Mouse (Mus musculus): ENCODE measurements around the gene Snx11. TPM values are rescaled to one million over a fixed set of nuclear protein-coding genes. Genes with fewer than 3 reads are reported as not detected.

Gene Snx11
- 43.9 and 51.2 TPM in 2 replicates for polyA plus RNA-seq (2014; fragmentation: Nextera tagmentation; extraction: Ambion mirVana)

DNA sequence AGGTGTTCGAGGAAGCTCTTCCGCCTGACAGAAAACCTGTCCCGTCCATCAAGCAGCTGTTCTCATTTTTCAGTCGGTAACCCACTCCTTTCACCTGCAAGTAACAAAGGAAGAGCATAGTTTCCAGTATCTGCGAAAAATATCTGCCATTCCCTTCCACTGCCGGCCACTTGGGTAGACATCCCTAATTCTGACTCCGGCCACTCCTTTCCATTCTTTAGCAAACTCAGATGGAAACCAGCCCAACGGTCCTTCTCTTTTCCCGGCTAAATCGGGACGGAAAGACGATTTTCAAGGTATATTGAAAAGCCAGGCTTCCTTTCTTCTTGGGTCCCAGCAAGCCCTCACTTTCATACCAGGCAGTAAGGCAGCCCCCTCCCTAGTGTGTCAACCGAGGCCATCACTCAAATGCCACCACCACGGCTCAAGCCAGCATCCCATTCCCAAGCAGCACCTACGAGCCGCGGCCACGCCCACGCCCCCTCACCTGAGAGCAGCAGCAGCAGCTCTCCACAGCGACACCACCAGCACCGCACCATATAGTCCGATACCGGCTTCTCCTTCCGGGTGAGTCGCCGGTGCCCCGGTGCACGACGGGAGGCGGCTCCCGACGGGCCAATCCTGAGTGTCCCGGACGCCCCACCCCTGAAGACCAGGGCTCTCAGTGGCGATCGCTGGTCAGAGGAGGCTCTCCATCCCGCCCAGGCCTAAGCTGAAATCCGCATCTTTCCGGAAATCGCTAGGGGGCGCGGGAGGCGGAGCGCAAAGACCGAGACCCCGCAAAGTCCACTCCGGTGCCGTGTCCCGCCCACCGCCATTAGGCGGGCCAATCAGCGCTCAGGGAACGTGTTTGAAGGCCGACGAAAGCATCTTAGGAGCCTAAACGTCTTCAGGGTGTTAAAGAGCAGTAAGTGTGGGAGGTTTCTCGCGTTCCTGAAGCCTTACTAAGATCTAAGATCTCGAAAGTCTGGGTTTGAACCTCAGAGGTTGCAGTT lies at the start of gene Snx11:
Snx11 (minus strand) TSS at position 592 of the 995 bp plus-strand sequence.
- peak within 1 kb of the TSS; percentile 83 for H3K4me2 ChIP-seq (ENCODE audit: low read depth, low read length)
- H3K9me3 ChIP-seq (ENCODE audit: control insufficient read depth, low read length), result no peaks in the 10 kb centered on the region
- peak; percentile 97 for ATAC-seq (ENCODE audit: low read depth)
- 1% methylated on average over 59 of the region's 59 CpGs for WGBS
- H3K27ac ChIP-seq (ENCODE audit: low read depth, low read length), result peak within 1 kb of the TSS; percentile 81
- H3K4me1 ChIP-seq (ENCODE audit: control insufficient read depth, insufficient read depth, low read length), result peaks cover 23% of the 10 kb centered on the region
- peaks cover 9% of the 10 kb centered on the region for H3K36me3 ChIP-seq (ENCODE audit: control insufficient read depth, insufficient read depth, low read length)
- H3K4me3 ChIP-seq (ENCODE audit: low read depth, low read length), result peak within 1 kb of the TSS; percentile 55
- H3K27me3 ChIP-seq (ENCODE audit: control insufficient read depth, insufficient read depth, low read length), result no peaks in the 10 kb centered on the region
- peak within 1 kb of the TSS; percentile 75 for H3K9ac ChIP-seq (replicated peaks; ENCODE audit: low read depth, low read length)

DNA sequence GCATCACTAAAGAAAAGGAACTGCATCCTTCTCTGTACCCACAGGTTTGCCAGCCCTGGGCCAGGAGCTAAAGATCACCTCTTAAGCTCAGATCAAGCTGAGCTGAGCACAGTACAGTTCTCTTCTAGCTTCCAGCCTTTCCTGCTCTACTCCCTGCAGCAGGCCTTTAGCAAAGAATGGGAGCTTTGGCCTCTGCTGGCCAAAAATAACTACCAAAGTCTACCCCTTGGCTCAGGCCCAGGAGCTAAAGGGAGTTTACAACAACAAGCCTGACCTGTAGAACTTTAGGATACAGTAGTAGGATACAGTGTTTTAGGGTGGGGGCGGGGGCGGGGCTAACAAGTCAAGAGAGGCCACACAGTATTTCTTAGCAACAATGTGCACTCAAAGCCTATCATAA lies 49.1 kb upstream of the Snx11 start:
- H3K9ac ChIP-seq (replicated peaks; ENCODE audit: low read depth, low read length), result peak overlapping the region; percentile 37; the same call in 1 of the 2 replicates
- 0 out of 2 replicates have a peak overlapping the region, but pooled peaks have one; percentile 39 for H3K27ac ChIP-seq (ENCODE audit: low read depth, low read length)
- peaks cover 4% of the 10 kb centered on the region for H3K36me3 ChIP-seq (ENCODE audit: control insufficient read depth, insufficient read depth, low read length)
- H3K4me1 ChIP-seq (ENCODE audit: control insufficient read depth, insufficient read depth, low read length), result peaks cover 64% of the 10 kb centered on the region
- no peak overlapping the region for H3K4me3 ChIP-seq (ENCODE audit: low read depth, low read length)
- WGBS, result 80% methylated on average over 2 of the region's 2 CpGs
- H3K27me3 ChIP-seq (ENCODE audit: control insufficient read depth, insufficient read depth, low read length), result no peaks in the 10 kb centered on the region
- ATAC-seq (ENCODE audit: low read depth), result no peak
- H3K9me3 ChIP-seq (ENCODE audit: control insufficient read depth, low read length), result no peaks in the 10 kb centered on the region
- H3K4me2 ChIP-seq (ENCODE audit: low read depth, low read length), result peak overlapping the region; percentile 20; the same call in 1 of the 2 replicates

DNA sequence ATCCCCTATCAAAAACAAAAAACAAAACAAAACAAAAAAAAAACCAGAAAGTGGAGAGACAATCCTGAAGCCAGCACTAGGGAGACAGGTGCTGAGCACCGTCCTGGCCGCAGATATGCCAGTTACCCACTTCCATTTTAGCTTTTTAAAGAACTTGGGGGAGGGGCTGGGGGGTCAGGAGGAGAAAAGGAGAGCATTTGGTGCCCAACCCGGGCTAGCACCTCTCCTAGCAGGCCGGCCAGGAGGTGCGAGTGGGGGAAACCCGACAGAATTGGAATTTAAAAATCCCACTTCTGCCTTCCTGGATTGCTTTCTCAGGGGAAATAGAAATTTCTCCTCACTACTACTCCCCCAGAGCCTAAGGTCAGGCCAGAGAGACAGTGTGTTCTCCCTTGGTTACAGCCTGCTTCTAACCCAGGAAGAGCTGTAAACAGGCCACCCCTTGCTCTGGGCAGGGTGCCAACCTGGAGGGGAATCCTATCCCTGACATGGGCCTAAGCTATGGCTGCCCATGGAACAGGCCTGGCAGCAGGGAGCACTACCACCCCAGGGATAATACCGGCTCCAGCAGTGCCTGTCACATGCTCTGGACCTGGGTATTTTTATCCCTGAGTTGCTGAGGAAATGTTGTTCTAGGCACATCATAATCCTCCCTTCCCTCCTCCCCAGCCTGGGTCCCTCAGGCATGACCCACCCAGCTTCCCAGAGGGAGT lies 47.6 kb upstream of the Snx11 start:
- H3K27me3 ChIP-seq (ENCODE audit: control insufficient read depth, insufficient read depth, low read length), result no peaks in the 10 kb centered on the region
- H3K27ac ChIP-seq (ENCODE audit: low read depth, low read length), result peak overlapping the region; percentile 83
- peak overlapping the region; percentile 17; the same call in 1 of the 2 replicates for H3K9ac ChIP-seq (replicated peaks; ENCODE audit: low read depth, low read length)
- no peaks in the 10 kb centered on the region for H3K9me3 ChIP-seq (ENCODE audit: control insufficient read depth, low read length)
- H3K36me3 ChIP-seq (ENCODE audit: control insufficient read depth, insufficient read depth, low read length), result peaks cover 19% of the 10 kb centered on the region
- peak overlapping the region; percentile 98 for H3K4me2 ChIP-seq (ENCODE audit: low read depth, low read length)
- no peak for ATAC-seq (ENCODE audit: low read depth)
- H3K4me3 ChIP-seq (ENCODE audit: low read depth, low read length), result peak overlapping the region; percentile 47
- peaks cover 60% of the 10 kb centered on the region for H3K4me1 ChIP-seq (ENCODE audit: control insufficient read depth, insufficient read depth, low read length)
- WGBS, result 50% methylated on average over 7 of the region's 7 CpGs

DNA sequence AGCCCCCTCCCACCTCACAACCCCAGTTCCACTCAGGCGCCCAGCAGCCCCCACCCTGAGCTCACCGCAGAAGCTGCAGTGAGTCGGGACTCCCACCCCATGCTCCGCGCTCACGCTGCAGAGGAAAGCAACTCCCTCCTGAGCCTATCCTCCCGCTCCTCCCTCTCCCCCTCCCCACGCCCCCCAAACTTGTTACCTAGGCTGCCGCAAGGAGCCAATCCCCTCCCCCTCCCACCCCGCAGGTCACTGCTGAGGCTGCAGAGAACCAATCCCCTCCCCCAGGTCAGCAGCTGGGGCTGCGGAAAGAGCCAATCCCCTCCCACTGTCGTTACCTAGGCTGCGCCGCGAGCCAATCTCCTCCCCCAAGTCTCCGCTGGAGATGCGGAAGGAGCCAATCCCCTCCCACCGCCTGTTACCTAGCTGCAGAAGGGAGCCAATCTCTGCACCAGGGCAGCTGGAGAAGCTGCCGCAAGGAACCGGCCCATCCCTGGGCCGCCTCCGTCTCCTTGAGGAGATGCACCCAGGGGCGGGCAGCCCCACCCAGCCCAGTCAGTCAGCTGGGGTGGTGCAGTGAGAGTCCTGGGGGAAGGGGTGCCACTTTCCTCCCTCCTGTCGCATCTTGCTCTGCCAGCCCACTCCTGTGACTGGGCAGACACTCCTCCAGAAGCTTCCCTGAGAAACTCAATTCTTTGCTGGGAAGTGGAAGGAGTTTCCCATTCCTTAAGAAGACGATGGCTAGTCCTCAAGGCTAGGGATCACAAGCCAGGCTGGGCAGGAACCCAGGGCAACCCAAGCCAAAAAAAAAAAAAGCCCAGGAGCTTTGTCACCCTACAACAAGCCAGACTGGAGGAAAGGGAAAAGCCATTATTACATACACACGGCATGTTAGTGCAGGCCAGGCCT lies 46.8 kb upstream of the Snx11 start:
- WGBS, result 0% methylated on average over 23 of the region's 26 CpGs
- peak; percentile 91 for ATAC-seq (ENCODE audit: low read depth)
- Histone ChIP-seq H3K4me1 (ENCODE audit: control insufficient read depth, insufficient read depth, low read length) (peaks cover 60% of the 10 kb centered on the region), H3K4me2 (ENCODE audit: low read depth, low read length) (peak overlapping the region; percentile 98), H3K9ac (replicated peaks; ENCODE audit: low read depth, low read length) (peak overlapping the region; percentile 66), H3K27me3 (ENCODE audit: control insufficient read depth, insufficient read depth, low read length) (no peaks in the 10 kb centered on the region), H3K36me3 (ENCODE audit: control insufficient read depth, insufficient read depth, low read length) (peaks cover 27% of the 10 kb centered on the region), H3K4me3 (ENCODE audit: low read depth, low read length) (peak overlapping the region; percentile 47), H3K9me3 (ENCODE audit: control insufficient read depth, low read length) (no peaks in the 10 kb centered on the region), H3K27ac (ENCODE audit: low read depth, low read length) (peak overlapping the region; percentile 83)

DNA sequence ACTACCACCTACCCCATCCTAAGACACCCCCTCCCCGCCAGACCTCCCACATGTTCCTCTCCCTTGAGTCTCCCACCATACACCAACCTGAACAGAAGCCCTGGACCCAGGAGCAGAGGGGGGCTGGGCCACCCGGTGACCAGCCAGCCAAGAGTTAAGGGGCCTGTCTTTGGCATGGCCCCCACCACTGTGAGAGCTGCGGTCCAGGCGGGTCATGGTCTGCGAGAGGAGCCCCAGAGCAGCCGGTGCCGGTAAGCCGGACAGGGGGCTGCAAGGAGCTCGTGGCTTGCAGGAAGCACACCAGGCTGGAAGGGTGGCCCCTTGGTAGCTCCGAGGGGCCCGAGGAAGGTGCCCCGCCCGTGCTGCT lies 46.1 kb upstream of the Snx11 start:
- WGBS, result 6% methylated on average over 12 of the region's 13 CpGs
- peaks cover 34% of the 10 kb centered on the region for H3K36me3 ChIP-seq (ENCODE audit: control insufficient read depth, insufficient read depth, low read length)

DNA sequence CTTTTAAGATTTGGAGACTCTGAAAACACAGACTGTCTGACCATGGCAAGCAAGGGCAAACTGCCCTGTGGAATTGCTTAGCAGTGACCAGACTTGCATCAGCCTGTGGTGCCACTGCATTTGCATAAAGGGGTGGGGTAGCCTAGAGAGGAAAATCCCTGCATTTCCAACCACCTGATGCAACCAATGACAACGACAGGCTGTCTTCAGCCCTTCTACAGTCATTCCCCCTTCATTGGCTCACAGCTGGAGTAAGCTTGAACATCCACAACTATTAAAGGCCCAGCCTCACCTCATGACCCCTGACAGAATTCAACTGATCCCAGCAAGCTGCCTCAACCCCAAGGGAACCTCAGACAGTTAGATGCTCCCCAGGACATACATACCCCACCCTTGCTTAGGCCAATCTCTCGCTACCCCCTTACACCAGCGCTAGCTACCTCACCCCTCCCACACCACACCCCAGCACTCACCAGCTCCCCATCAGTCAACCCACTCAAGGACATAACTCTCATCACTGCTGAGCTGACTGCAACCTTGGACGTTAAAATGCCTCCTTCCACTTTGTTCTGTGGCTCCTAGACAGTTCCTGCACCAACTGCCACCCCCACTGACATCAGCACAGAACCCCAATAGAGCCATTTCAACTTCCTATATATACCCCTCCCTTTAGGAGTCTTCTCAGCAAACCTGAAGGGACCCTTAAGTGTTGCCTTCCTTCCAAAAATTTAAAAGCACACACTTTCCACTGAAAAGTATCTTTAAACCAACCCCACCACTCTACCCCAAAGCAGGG lies 45.5 kb upstream of the Snx11 start:
- no peaks in the 10 kb centered on the region for H3K27me3 ChIP-seq (ENCODE audit: control insufficient read depth, insufficient read depth, low read length)
- peaks cover 40% of the 10 kb centered on the region for H3K36me3 ChIP-seq (ENCODE audit: control insufficient read depth, insufficient read depth, low read length)
- peaks cover 54% of the 10 kb centered on the region for H3K4me1 ChIP-seq (ENCODE audit: control insufficient read depth, insufficient read depth, low read length)
- peak overlapping the region; percentile 98 for H3K4me2 ChIP-seq (ENCODE audit: low read depth, low read length)
- 41% methylated on average over 4 of the region's 4 CpGs for WGBS
- peak overlapping the region; percentile 66 for H3K9ac ChIP-seq (replicated peaks; ENCODE audit: low read depth, low read length)
- H3K27ac ChIP-seq (ENCODE audit: low read depth, low read length), result peak overlapping the region; percentile 83; the same call in 1 of the 2 replicates
- H3K4me3 ChIP-seq (ENCODE audit: low read depth, low read length), result peak overlapping the region; percentile 47
- no peak for ATAC-seq (ENCODE audit: low read depth)
- no peaks in the 10 kb centered on the region for H3K9me3 ChIP-seq (ENCODE audit: control insufficient read depth, low read length)

More for the DNA sequence above, 46.1 kb upstream of the Snx11 start:
- ATAC-seq (ENCODE audit: low read depth), result peak; percentile 20; the same call in 1 of the 2 replicates
- Histone ChIP-seq H3K27ac (ENCODE audit: low read depth, low read length) (peak overlapping the region; percentile 83), H3K4me2 (ENCODE audit: low read depth, low read length) (peak overlapping the region; percentile 98), H3K9me3 (ENCODE audit: control insufficient read depth, low read length) (no peaks in the 10 kb centered on the region), H3K9ac (replicated peaks; ENCODE audit: low read depth, low read length) (peak overlapping the region; percentile 66), H3K4me3 (ENCODE audit: low read depth, low read length) (peak overlapping the region; percentile 47), H3K27me3 (ENCODE audit: control insufficient read depth, insufficient read depth, low read length) (no peaks in the 10 kb centered on the region), H3K4me1 (ENCODE audit: control insufficient read depth, insufficient read depth, low read length) (peaks cover 56% of the 10 kb centered on the region)

- Histone ChIP-seq H3K9me3 (ENCODE audit: control insufficient read depth, low read length) (no peaks in the 10 kb centered on the region), H3K4me2 (ENCODE audit: low read depth, low read length) (no peak overlapping the region), H3K27me3 (ENCODE audit: control insufficient read depth, insufficient read depth, low read length) (no peaks in the 10 kb centered on the region), H3K9ac (replicated peaks; ENCODE audit: low read depth, low read length) (no peak overlapping the region), H3K4me3 (ENCODE audit: low read depth, low read length) (no peak overlapping the region), H3K36me3 (ENCODE audit: control insufficient read depth, insufficient read depth, low read length) (peaks cover 41% of the 10 kb centered on the region), H3K27ac (ENCODE audit: low read depth, low read length) (no peak overlapping the region), H3K4me1 (ENCODE audit: control insufficient read depth, insufficient read depth, low read length) (peaks cover 45% of the 10 kb centered on the region)
- no peak for ATAC-seq (ENCODE audit: low read depth)
- WGBS, result 96% methylated on average over 10 of the region's 10 CpGs
These were observed 44.6 kb upstream of the Snx11 start for GRCm38 (mm10) chr11:96821956-96822355.

Measured in neural tube, embryonic 14.5 days (tissue).